8 mouse cellular contexts compared by ENCODE assay signal in genomic region chr4:36951150-36951954, GRCm38 (mm10). TPM values are rescaled to one million over a fixed set of nuclear protein-coding genes. Genes with fewer than 3 reads are reported as not detected.
DNase-seq lines count a peak whose midpoint lies in the region; ATAC-seq and TF ChIP-seq lines count a peak whose summit lies in the region.

Gene Lingo2, minus strand, starts transcription at chr4:36951747.

- DNase-seq in cerebellum, postnatal 25 days = peak; percentile 22 to 36
- DNase-seq in cerebellum, adult 11 months = no peak
- DNase-seq in ES-CJ7 (ENCODE audit: low read depth, low spot score) = peak; percentile 33
- peak; percentile 62 for DNase-seq in forebrain, postnatal 0 days
- peak; percentile 27 to 48 for DNase-seq in layer of hippocampus, postnatal 14 days (ENCODE audit: low spot score in 2 of 2)
- DNase-seq in c-Kit-positive CD71-positive TER-119-positive erythroid progenitor cells, embryonic 14.5 days (ENCODE audit: low spot score) = no peak
- DNase-seq in adrenal gland, postnatal 10 days = no peak

- H3K36me3 ChIP-seq in forebrain, postnatal 0 days (ENCODE audit: insufficient read depth) = no peaks in the 10 kb centered on the region
- H3K36me3 ChIP-seq in midbrain, embryonic 15.5 days (replicated peaks) = no peaks in the 10 kb centered on the region

- no peak for TF ChIP-seq CTCF in forebrain, postnatal 0 days (IDR thresholded peaks at IDR 0.05; ENCODE audit: low read depth)

- peak within 1 kb of the TSS; percentile 91 for H3K4me2 ChIP-seq in forebrain, postnatal 0 days (ENCODE audit: low read depth)
- peak within 1 kb of the TSS; percentile 87 for H3K4me2 ChIP-seq in midbrain, embryonic 15.5 days

- ATAC-seq in forebrain, postnatal 0 days = peak; percentile 54
- peak; percentile 65 for ATAC-seq in midbrain, embryonic 15.5 days (replicated peaks)

- 1% methylated on average over 61 of the region's 61 CpGs for WGBS in forebrain, postnatal 0 days
- WGBS in midbrain, embryonic 15.5 days = under 1% methylated on average over 53 of the region's 61 CpGs

- H3K4me1 ChIP-seq in forebrain, postnatal 0 days (ENCODE audit: insufficient read depth) = peaks cover 8% of the 10 kb centered on the region; the same call in 1 of the 2 replicates
- H3K4me1 ChIP-seq in midbrain, embryonic 15.5 days = peaks cover 10% of the 10 kb centered on the region

- peaks cover 10% of the 10 kb centered on the region for H3K27me3 ChIP-seq in forebrain, postnatal 0 days (ENCODE audit: insufficient read depth, low read length)
- H3K27me3 ChIP-seq in midbrain, embryonic 15.5 days (replicated peaks) = 0 out of 2 replicates have a peak, but pooled peaks cover 3% of the 10 kb centered on the region

- H3K4me3 ChIP-seq in forebrain, postnatal 0 days (ENCODE audit: low read depth, low read length) = peak within 1 kb of the TSS; percentile 67
- peak within 1 kb of the TSS; percentile 74 for H3K4me3 ChIP-seq in midbrain, embryonic 15.5 days

- H3K27ac ChIP-seq in forebrain, postnatal 0 days (ENCODE audit: low read depth, low read length) = 0 out of 2 replicates have a peak within 1 kb of the TSS, but pooled peaks have one; percentile 5
- H3K27ac ChIP-seq in midbrain, embryonic 15.5 days = peak within 1 kb of the TSS; percentile 65

- H3K9ac ChIP-seq in forebrain, postnatal 0 days = peak within 1 kb of the TSS; percentile 66
- H3K9ac ChIP-seq in midbrain, embryonic 15.5 days = peak within 1 kb of the TSS; percentile 78

- H3K9me3 ChIP-seq in forebrain, postnatal 0 days (ENCODE audit: low read length) = no peaks in the 10 kb centered on the region
- no peaks in the 10 kb centered on the region for H3K9me3 ChIP-seq in midbrain, embryonic 15.5 days

RNA-seq across cellular contexts. Expression of gene Lingo2, which starts in this region (rescaled TPM):
- 29.8 and 43.2 TPM in 2 replicates for total RNA-seq in forebrain, postnatal 0 days (2014; rRNA removed)
- polyA plus RNA-seq in forebrain, postnatal 0 days (2015; fragmentation: Nextera tagmentation; extraction: Ambion mirVana) = 18.7 and 43.8 TPM in 2 replicates
- total RNA-seq in layer of hippocampus, postnatal 14 days (2021) = 10 to 100 TPM; 40.5 to 44.3 TPM
- polyA plus RNA-seq in midbrain, embryonic 15.5 days (2015; fragmentation: Nextera tagmentation; extraction: Ambion mirVana) = 53.5 and 63.0 TPM in 2 replicates
- 1 to 10 TPM in 1 of 2 experiments, under 1 TPM in 1; 0.66 to 1.8 TPM for total RNA-seq in adrenal gland, postnatal 10 days (2021)

Comparison
In these comparisons a context has a peak if more than half of its experiments do, and no peak if none do; other contexts are left out.
1. RNA of gene Lingo2 (total RNA-seq): 40.5 to 44.3 TPM in layer of hippocampus, postnatal 14 days and 29.8 to 43.2 TPM in forebrain, postnatal 0 days; 0.66 to 1.8 TPM in adrenal gland, postnatal 10 days; every median in the first group is over 10 times any median in the second.
2. DNase-seq: peak in cerebellum, postnatal 25 days (2 of 2), ES-CJ7 (single experiment), forebrain, postnatal 0 days (single experiment) and layer of hippocampus, postnatal 14 days (2 of 2); none in cerebellum, adult 11 months (single experiment), c-Kit-positive CD71-positive TER-119-positive erythroid progenitor cells, embryonic 14.5 days (single experiment) and adrenal gland, postnatal 10 days (single experiment).